Mouse (Mus musculus) embryonic facial prominence, embryonic 12.5 days (tissue): ENCODE measurements around the gene Flrt2. TPM values are rescaled to one million over a fixed set of nuclear protein-coding genes. Genes with fewer than 3 reads are reported as not detected.
"Not testable (repeated sequence)": the region's sequence is repeated elsewhere in the genome, so short reads cannot be mapped to it uniquely, and the experiment has no call there.

Experiments used
- ATAC-seq: fragments of 200-750 bp; cut with Nextera tagmentation; 2 replicates; pipeline ENCODE4 v1.8.0; 2017; ENCODE audit not compliant: insufficient number of reproducible peaks, insufficient read depth, low FRiP score, low TSS enrichment
- H3K27ac ChIP-seq: fragments of 300-500 bp; sonication (generic); 2 replicates; pipeline ENCODE4 v1.5.1; 2016; ENCODE audit warnings: mild to moderate bottlenecking
- H3K27me3 ChIP-seq: fragments of 300-500 bp; sonication (generic); 2 replicates; pipeline ENCODE4 v1.6.1; 2016; ENCODE audit warnings: mild to moderate bottlenecking, moderate library complexity
- H3K36me3 ChIP-seq: fragments of 300-500 bp; sonication (generic); 2 replicates; pipeline ENCODE4 v1.6.1; 2016; ENCODE audit warnings: mild to moderate bottlenecking
- H3K4me1 ChIP-seq: fragments of 300-500 bp; sonication (generic); 2 replicates; pipeline ENCODE4 v1.6.1; 2016
- H3K4me2 ChIP-seq: fragments of 300-500 bp; sonication (generic); replicated peaks from 2 replicates; pipeline ENCODE4 v1.6.1; 2016; ENCODE audit warnings: mild to moderate bottlenecking, moderate library complexity
- H3K4me3 ChIP-seq: fragments of 300-500 bp; sonication (generic); 2 replicates; pipeline ENCODE4 v1.5.1; 2016; ENCODE audit warnings: mild to moderate bottlenecking
- H3K9ac ChIP-seq: fragments of 300-500 bp; sonication (generic); 2 replicates; pipeline ENCODE4 v1.6.1; 2016; ENCODE audit warnings: mild to moderate bottlenecking, moderate library complexity
- H3K9me3 ChIP-seq: fragments of 300-500 bp; sonication (generic); 2 replicates; pipeline ENCODE4 v1.6.1; 2016; ENCODE audit warnings: mild to moderate bottlenecking, moderate library complexity
- WGBS: fragments of 180-500 bp; shearing (Covaris S2); methylation state at CpG from one replicate; pipeline ENCODE4 v1.1.7; 2016; 5-methylcytosine and 5-hydroxymethylcytosine counted together
- polyA plus RNA-seq: library from polyadenylated mRNA; unstranded; fragments of >200 nt; fragmentation: Nextera tagmentation; extraction: Ambion mirVana; gene quantifications from 2 replicates; pipeline ENCODE4 v1.2.1, GENCODE M21; 2016

Gene Flrt2
- polyA plus RNA-seq = 64.8 and 90.3 TPM in 2 replicates

- peak within 1 kb of the TSS; percentile 97 for H3K27ac ChIP-seq
- H3K36me3 ChIP-seq = no peaks in the 10 kb centered on the region
- peak within 1 kb of the TSS; percentile 82 for H3K9ac ChIP-seq
- peaks cover 13% of the 10 kb centered on the region; the same call in 1 of the 2 replicates for H3K4me1 ChIP-seq
- no peaks in the 10 kb centered on the region for H3K9me3 ChIP-seq
- peak within 1 kb of the TSS; percentile 84 for H3K4me3 ChIP-seq
- H3K27me3 ChIP-seq = peaks cover 3% of the 10 kb centered on the region; the same call in 1 of the 2 replicates
- H3K4me2 ChIP-seq = peak within 1 kb of the TSS; percentile 76
- ATAC-seq = no peak
- WGBS = under 1% methylated on average over 32 of the region's 32 CpGs
Measured at GRCm38 (mm10) chr12:95691961-95692767, at the start of gene Flrt2. Gene Flrt2, plus strand, starts transcription at chr12:95692226.

GRCm38 (mm10) chr12:95642226-95642625, 49.8 kb upstream of the Flrt2 start:
- Histone ChIP-seq H3K9ac (no peak overlapping the region), H3K4me2 (no peak overlapping the region), H3K27ac (no peak overlapping the region), H3K4me3 (no peak overlapping the region), H3K4me1 (no peaks in the 10 kb centered on the region), H3K9me3 (no peaks in the 10 kb centered on the region), H3K36me3 (no peaks in the 10 kb centered on the region), H3K27me3 (no peaks in the 10 kb centered on the region)
- 48% methylated on average over 3 of the region's 3 CpGs for WGBS
- ATAC-seq = no peak

DNA sequence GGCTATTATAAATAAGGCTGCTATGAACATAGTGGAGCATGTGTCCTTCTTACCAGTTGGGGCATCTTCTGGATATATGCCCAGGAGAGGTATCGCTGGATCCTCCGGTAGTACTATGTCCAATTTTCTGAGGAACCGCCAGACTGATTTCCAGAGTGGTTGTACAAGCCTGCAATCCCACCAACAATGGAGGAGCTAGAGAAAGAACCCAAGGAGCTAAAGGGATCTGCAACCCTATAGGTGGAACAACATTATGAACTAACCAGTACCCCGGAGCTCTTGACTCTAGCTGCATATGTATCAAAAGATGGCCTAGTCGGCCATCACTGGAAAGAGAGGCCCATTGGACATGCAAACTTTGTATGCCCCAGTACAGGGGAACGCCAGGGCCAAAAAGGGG, 44.8 kb upstream of the Flrt2 start:
- H3K9me3 ChIP-seq, H3K4me3 ChIP-seq, H3K9ac ChIP-seq, H3K4me2 ChIP-seq, H3K4me1 ChIP-seq, H3K27ac ChIP-seq, H3K36me3 ChIP-seq, ATAC-seq, H3K27me3 ChIP-seq: not testable (repeated sequence)
- WGBS = 94% methylated on average over 3 of the region's 6 CpGs

DNA sequence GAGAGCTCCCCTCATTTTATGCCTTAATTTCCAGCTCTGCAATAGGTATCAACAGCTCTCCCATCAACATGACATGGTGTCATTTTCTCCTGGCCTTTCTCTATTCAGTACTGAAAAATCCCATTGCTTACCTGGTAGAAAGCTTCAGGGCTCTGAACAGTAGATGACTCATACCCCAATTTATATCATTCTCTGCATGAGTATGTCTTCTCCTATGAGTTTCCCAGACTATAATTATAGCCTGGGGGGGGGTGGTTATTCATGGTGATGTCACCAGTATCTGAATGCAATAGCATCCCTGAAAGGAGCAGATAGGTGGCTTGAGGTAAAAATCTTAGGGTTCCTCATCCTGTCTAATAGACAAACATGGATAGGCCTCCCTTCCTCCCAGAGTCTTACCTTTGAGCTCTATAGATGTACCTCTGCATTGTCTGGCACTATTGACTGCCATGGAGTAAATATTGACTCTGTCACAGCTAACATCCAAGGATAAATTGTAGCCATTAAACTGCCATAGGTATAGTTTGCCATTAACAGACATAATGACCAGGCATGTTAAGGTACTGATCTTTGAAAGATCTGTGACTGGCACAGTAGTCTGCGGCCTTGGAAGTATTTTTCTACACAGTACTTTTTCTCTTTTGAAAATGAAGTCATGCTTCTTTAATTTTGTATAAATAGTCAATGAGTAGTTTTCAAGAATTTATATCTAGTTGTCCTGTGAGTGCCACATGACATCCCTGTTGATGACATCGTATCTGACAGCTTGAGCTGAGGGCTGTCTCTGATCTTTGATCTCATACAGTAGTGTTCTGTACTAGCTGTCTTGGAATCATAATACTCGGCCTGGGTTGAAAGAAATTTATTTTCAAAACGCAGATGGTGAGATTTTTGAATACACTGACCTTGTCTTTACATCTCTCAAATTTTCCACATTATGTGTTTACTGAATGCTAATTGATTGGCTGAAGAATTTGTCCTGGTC, 39.6 kb upstream of the Flrt2 start:
- no peak overlapping the region for H3K9ac ChIP-seq
- 85% methylated on average over 4 of the region's 4 CpGs for WGBS

DNA sequence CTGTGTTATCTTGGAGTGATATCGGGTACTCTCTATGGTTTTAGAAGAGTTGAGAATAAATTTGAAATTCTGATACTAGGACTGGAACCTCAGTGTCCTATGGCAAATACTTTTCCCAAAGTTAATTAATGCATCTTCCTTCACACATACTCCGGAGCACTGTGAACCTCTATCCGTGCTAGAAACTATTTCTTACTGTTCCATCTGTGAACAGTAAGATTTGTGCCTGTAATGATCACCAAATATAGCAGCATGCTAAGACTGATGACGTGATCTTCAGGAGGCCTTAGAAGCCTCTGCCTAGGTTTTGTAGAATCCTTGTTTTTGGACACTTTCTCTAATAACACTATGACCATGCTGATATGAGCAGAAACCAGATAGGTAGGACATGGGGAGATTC, 35.4 kb upstream of the Flrt2 start:
- H3K4me1 ChIP-seq = no peaks in the 10 kb centered on the region
- H3K36me3 ChIP-seq = no peaks in the 10 kb centered on the region
- no peak overlapping the region for H3K27ac ChIP-seq
- no peak for ATAC-seq
- H3K27me3 ChIP-seq = no peaks in the 10 kb centered on the region
- H3K9me3 ChIP-seq = 0 out of 2 replicates have a peak, but pooled peaks cover 3% of the 10 kb centered on the region
- 90% methylated on average over 4 of the region's 4 CpGs for WGBS
- H3K4me2 ChIP-seq = no peak overlapping the region
- no peak overlapping the region for H3K4me3 ChIP-seq
- H3K9ac ChIP-seq = no peak overlapping the region

More for the DNA sequence above, 39.6 kb upstream of the Flrt2 start:
- no peak for ATAC-seq
- H3K27ac ChIP-seq = no peak overlapping the region
- H3K4me1 ChIP-seq = no peaks in the 10 kb centered on the region
- no peak overlapping the region for H3K4me3 ChIP-seq
- no peaks in the 10 kb centered on the region for H3K36me3 ChIP-seq
- no peaks in the 10 kb centered on the region for H3K27me3 ChIP-seq
- no peak overlapping the region for H3K4me2 ChIP-seq
- H3K9me3 ChIP-seq = no peaks in the 10 kb centered on the region

GRCm38 (mm10) chr12:95667296-95667695, 24.7 kb upstream of the Flrt2 start:
- no peak overlapping the region for H3K9ac ChIP-seq
- no peaks in the 10 kb centered on the region for H3K36me3 ChIP-seq
- WGBS = 80% methylated on average over 5 of the region's 5 CpGs
- H3K4me3 ChIP-seq = no peak overlapping the region
- H3K27me3 ChIP-seq = no peaks in the 10 kb centered on the region
- no peaks in the 10 kb centered on the region for H3K9me3 ChIP-seq
- no peak overlapping the region for H3K27ac ChIP-seq
- ATAC-seq = no peak
- no peaks in the 10 kb centered on the region for H3K4me1 ChIP-seq
- no peak overlapping the region for H3K4me2 ChIP-seq

- no peak overlapping the region for H3K4me3 ChIP-seq
- no peaks in the 10 kb centered on the region for H3K9me3 ChIP-seq
- 69% methylated on average over 5 of the region's 5 CpGs for WGBS
- H3K27ac ChIP-seq = no peak overlapping the region
- no peak overlapping the region for H3K9ac ChIP-seq
- H3K4me2 ChIP-seq = no peak overlapping the region
- H3K4me1 ChIP-seq = no peaks in the 10 kb centered on the region
- H3K36me3 ChIP-seq = no peaks in the 10 kb centered on the region
- no peaks in the 10 kb centered on the region for H3K27me3 ChIP-seq
- no peak for ATAC-seq
Measured at GRCm38 (mm10) chr12:95675711-95676110, 16.3 kb upstream of the Flrt2 start.

- H3K4me3 ChIP-seq = no peak overlapping the region
- WGBS = 6% methylated on average over 9 of the region's 9 CpGs
- ATAC-seq = no peak
- no peaks in the 10 kb centered on the region for H3K36me3 ChIP-seq
- no peak overlapping the region for H3K9ac ChIP-seq
- peak overlapping the region; percentile 76 for H3K4me2 ChIP-seq
- no peaks in the 10 kb centered on the region for H3K9me3 ChIP-seq
- H3K27ac ChIP-seq = no peak overlapping the region
- H3K4me1 ChIP-seq = peaks cover 13% of the 10 kb centered on the region; the same call in 1 of the 2 replicates
- H3K27me3 ChIP-seq = peaks cover 3% of the 10 kb centered on the region; the same call in 1 of the 2 replicates
Measured at GRCm38 (mm10) chr12:95690819-95691218, 1.2 kb upstream of the Flrt2 start.

- no peak for ATAC-seq
- Histone ChIP-seq H3K4me3 (peak overlapping the region; percentile 84), H3K27me3 (peaks cover 3% of the 10 kb centered on the region; the same call in 1 of the 2 replicates), H3K4me2 (peak overlapping the region; percentile 76), H3K27ac (peak overlapping the region; percentile 97), H3K4me1 (peaks cover 15% of the 10 kb centered on the region), H3K36me3 (no peaks in the 10 kb centered on the region), H3K9me3 (no peaks in the 10 kb centered on the region), H3K9ac (peak overlapping the region; percentile 82)
- 4% methylated on average over 13 of the region's 13 CpGs for WGBS
Measured at GRCm38 (mm10) chr12:95692948-95693650, 1.1 kb downstream of the Flrt2 start.

DNA sequence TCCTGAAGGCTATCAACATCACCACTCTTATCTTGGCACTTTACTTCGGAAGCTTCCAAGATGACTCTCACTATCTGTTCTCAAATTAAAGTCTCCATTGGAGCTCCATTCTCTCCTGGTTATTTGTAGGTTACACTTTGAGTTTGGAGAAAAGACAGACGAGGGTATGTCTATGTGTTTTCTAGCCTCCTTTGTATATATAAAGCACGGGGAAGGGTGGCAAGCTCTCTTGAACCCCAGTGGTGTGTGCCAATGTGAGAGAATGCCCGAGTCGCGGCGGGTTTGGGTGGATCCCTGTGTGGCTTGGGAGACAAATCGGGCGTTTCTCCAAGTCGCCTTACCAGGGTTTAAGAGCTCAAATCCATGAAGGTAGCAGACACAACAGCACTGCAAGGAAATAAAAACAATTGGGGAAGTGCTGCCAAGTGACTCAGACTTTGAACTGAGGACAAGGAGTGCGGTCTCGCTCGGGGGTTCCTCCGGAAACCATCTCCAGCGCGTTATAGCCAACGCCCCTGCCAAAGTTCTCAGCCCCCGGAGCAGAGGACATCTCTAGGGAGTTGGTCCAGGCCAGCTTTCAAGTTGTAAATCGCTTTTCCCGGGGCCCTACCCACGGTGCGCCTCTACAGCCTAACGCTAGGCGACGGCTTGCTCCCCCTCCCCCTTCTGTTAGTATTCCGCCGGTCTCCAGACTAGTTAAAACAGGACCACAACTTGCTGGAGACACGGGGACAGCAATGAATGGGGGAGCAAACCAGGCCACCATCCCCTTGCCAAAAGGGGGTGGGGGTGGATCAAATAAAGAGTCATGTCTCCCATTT, 1.8 kb downstream of the Flrt2 start:
- peak overlapping the region; percentile 84 for H3K4me3 ChIP-seq
- no peak for ATAC-seq
- H3K27ac ChIP-seq = peak overlapping the region; percentile 97
- H3K36me3 ChIP-seq = no peaks in the 10 kb centered on the region
- WGBS = 2% methylated on average over 28 of the region's 28 CpGs
- peak overlapping the region; percentile 76 for H3K4me2 ChIP-seq
- peaks cover 3% of the 10 kb centered on the region; the same call in 1 of the 2 replicates for H3K27me3 ChIP-seq
- peak overlapping the region; percentile 82 for H3K9ac ChIP-seq
- H3K4me1 ChIP-seq = peaks cover 18% of the 10 kb centered on the region
- no peaks in the 10 kb centered on the region for H3K9me3 ChIP-seq
